Mouse (Mus musculus): ENCODE results near the gene Gm7970.
"Not testable (repeated sequence)": the region's sequence is repeated elsewhere in the genome, so short reads cannot be mapped to it uniquely, and the experiment has no call there.

The Gm7970 gene

GRCm38 (mm10) chr14:41555483-41555882, at the start of gene Gm7970:
TSS of gene Gm7970 (minus strand) at chr14:41555583.
- not testable (repeated sequence) for DNase-seq (ENCODE audit: low read depth, low spot score)

DNA sequence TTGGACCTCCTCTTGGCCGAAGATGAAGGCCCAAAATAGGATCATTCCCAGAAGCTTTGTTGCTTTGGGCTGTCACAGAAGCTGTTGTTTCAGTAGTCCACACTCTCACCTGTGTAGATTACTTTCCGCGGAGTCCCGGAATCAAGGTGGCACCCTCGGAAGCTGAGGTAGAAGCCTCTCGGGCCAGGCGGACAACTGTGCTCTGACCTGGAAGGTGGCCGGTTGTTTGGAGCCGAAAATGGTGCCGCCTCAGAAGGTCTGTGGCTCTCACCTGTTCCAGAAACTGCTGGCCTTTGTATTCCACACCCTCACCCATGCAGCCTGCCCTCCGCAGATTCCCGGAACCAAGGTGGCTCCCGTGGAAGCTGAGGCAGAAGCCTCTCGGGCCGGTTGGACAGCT, 45.6 kb upstream of the Gm7970 start:
- not testable (repeated sequence) for DNase-seq (ENCODE audit: low read depth, low spot score)

DNA sequence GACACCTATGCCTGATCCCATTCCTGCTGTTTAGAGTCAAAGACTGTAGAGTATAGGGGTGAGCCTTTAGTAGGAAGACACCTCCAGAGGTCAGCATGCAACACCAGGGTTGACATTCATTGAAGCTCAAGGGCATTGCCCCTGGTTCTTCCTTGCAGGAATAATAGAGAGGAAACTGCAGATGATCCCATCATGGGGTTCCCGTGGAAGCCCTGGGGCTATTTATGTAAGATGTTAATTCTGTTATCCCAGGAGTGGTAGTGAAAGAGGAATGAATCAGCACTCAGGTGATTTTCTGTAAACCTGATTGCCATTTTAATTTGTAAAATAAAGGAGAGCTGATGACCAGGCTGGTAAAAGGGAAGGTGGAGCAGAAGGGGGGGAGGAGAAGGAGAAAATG, 31.0 kb upstream of the Gm7970 start:
- DNase-seq (ENCODE audit: low read depth, low spot score), result not testable (repeated sequence)

DNA sequence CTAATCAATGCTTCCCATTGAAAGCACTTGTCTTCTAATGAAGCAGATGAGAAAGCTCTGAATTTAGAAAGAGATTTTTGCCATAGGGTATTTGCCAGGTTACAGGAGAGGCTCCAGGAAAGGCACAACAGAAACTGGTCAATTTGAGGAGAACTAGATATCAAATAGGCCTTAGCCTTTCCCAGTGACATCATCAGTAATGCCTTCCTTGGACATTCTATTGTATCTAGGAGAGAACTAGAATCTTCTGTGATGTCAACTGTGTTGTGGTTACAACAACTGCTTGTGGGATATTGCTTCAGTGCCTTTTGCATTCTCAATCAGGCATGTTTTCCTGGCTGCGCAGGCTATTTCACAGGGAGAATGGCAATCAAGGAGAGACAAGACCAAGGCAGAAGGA, 17.5 kb upstream of the Gm7970 start, which contains the start of gene 1700049E17Rik2:
Gene 1700049E17Rik2, plus strand, starts transcription at position 301 of the 400 bp plus-strand sequence.
- DNase-seq (ENCODE audit: low read depth, low spot score), result not testable (repeated sequence)

GRCm38 (mm10) chr14:41524695-41525094, 30.7 kb downstream of the Gm7970 start:
- DNase-seq (ENCODE audit: low read depth, low spot score), result not testable (repeated sequence)

DNA sequence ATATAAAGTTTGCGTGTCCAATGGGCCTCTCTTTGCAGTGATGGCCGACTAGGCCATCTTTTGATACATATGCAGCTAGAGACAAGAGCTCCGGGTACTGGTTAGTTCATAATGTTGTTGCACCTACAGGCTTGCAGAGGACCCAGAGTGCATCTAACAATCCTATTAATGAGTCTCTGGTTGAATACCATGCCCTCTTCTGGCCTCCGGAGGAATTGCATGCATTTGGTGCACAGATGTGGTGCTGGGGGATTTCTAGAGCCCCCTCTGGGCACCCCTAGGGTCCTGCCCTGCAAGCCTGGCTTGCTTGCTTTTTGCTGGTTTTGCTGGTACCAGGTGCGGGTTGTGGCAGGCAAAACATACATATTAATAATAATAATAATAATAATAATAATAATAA, 34.7 kb downstream of the Gm7970 start:
- not testable (repeated sequence) for DNase-seq (ENCODE audit: low read depth, low spot score)
